Mouse (Mus musculus) testis, postnatal 10 days (tissue): ENCODE measurements around the gene Olfr1448.
"Not testable (repeated sequence)": the region's sequence is repeated elsewhere in the genome, so short reads cannot be mapped to it uniquely, and the experiment has no call there.

Experiments used
- DNase-seq: peaks from one replicate; pipeline ENCODE4 v3.0.0; 2021; ENCODE audit warnings: low spot score

Olfr1448 gene

GRCm38 (mm10) chr19:12924319-12924718, at the start of gene Olfr1448:
TSS of gene Olfr1448 (minus strand) at chr19:12924419.
- no peak for DNase-seq

- DNase-seq, result not testable (repeated sequence)
Observed at GRCm38 (mm10) chr19:12970082-12970481, 45.9 kb upstream of the Olfr1448 start.

GRCm38 (mm10) chr19:12949958-12950357, 25.7 kb upstream of the Olfr1448 start, which contains the start of gene Olfr1450:
TSS of gene Olfr1450 (plus strand) at chr19:12950258.
- no peak for DNase-seq

- no peak for DNase-seq
Observed at GRCm38 (mm10) chr19:12930540-12930939, 6.3 kb upstream of the Olfr1448 start, which contains the start of gene Olfr1449. TSS of gene Olfr1449 (plus strand) at chr19:12930840.

GRCm38 (mm10) chr19:12903643-12904042, 20.6 kb downstream of the Olfr1448 start, which contains the start of gene Olfr1447:
TSS of gene Olfr1447 (minus strand) at chr19:12903743.
- no peak for DNase-seq

GRCm38 (mm10) chr19:12893424-12893823, 30.8 kb downstream of the Olfr1448 start, which contains the start of gene Olfr1446:
TSS of gene Olfr1446 (minus strand) at chr19:12893524.
- no peak for DNase-seq

GRCm38 (mm10) chr19:12883555-12883954, 40.7 kb downstream of the Olfr1448 start, which contains the start of gene Olfr1445:
TSS of gene Olfr1445 (plus strand) at chr19:12883855.
- no peak for DNase-seq
